Mouse (Mus musculus) olfactory bulb, adult 2 months (tissue): ENCODE measurements around the gene Hmgb1. TPM values are rescaled to one million over a fixed set of nuclear protein-coding genes. Genes with fewer than 3 reads are reported as not detected.

Experiments used
- H3K27ac ChIP-seq: fragments of 200-500 bp; 2 replicates; pipeline ENCODE4 v1.5.1; 2012; ENCODE audit warnings: low read depth, low read length; ENCODE audit not compliant: insufficient read depth
- H3K4me1 ChIP-seq: fragments of 200-500 bp; 2 replicates; pipeline ENCODE4 v1.6.1; 2012; ENCODE audit warnings: low read length; ENCODE audit not compliant: control insufficient read depth, insufficient read depth
- H3K4me3 ChIP-seq: fragments of 200-500 bp; 2 replicates; pipeline ENCODE4 v1.5.1; 2012; ENCODE audit warnings: mild to moderate bottlenecking, low read depth, low read length, moderate library complexity; ENCODE audit not compliant: insufficient read depth
- CTCF ChIP-seq: fragments of 200-500 bp; IDR thresholded peaks from 2 replicates; pipeline ENCODE4 v1.5.1; 2012; ENCODE audit warnings: low read depth, mild to moderate bottlenecking, low read length, moderate library complexity; ENCODE audit not compliant: insufficient read depth
- POLR2A ChIP-seq: fragments of 200-500 bp; IDR thresholded peaks from 2 replicates; pipeline ENCODE4 v1.6.1; 2012; ENCODE audit warnings: mild to moderate bottlenecking, low read depth, low read length, moderate library complexity; ENCODE audit not compliant: insufficient read depth
- WGBS: fragments of 180-500 bp; shearing (Covaris S2); methylation state at CpG from one replicate; pipeline ENCODE4 v1.1.7; 2018; 5-methylcytosine and 5-hydroxymethylcytosine counted together
- polyA plus RNA-seq: library from polyadenylated mRNA; stranded (reverse); fragments of >200 nt; gene quantifications from 2 replicates; pipeline ENCODE4 v1.2.4, GENCODE M21; 2012; ENCODE audit warnings: low replicate concordance; ENCODE audit not compliant: missing spikeins, insufficient read depth, insufficient read length

Gene Hmgb1
- polyA plus RNA-seq, 1 experiment, result 501 TPM

- 80% methylated on average over 14 of the region's 14 CpGs for WGBS
- TF ChIP-seq POLR2A (no peak), CTCF (no peak)
- Histone ChIP-seq H3K4me1 (no peaks in the 10 kb centered on the region), H3K27ac (no peak overlapping the region), H3K4me3 (no peak overlapping the region)
Measured at GRCm38 (mm10) chr5:149091256-149091655, 93.0 kb downstream of the Hmgb1 start.

DNA sequence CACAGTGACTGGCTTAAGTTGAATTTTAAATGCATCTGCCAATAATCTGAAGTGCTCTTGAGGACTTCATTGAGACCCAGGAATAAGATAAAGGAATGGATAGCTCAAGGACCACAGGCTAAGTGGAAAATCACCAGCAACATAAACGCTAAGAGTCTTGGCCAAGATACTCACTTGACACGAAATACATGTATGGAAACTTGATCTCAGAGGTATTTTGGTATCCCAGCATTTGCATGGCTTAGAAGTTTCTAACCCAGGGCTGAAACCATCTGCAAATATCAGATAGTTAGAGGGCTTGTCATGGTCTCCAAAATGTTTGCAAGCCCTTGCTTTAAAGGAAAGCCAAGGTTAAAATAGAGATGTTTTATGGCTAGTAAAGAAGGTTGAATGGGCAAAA, 94.4 kb downstream of the Hmgb1 start:
- no peak for TF ChIP-seq CTCF
- no peak for TF ChIP-seq POLR2A
- no peak overlapping the region for H3K4me3 ChIP-seq
- no peaks in the 10 kb centered on the region for H3K4me1 ChIP-seq
- 90% methylated on average over 2 of the region's 2 CpGs for WGBS
- no peak overlapping the region for H3K27ac ChIP-seq

GRCm38 (mm10) chr5:149089456-149089855, 94.8 kb downstream of the Hmgb1 start:
- no peaks in the 10 kb centered on the region for H3K4me1 ChIP-seq
- TF ChIP-seq POLR2A (no peak), CTCF (no peak)
- no peak overlapping the region for H3K27ac ChIP-seq
- WGBS, result 93% methylated on average over 5 of the region's 5 CpGs
- no peak overlapping the region for H3K4me3 ChIP-seq

GRCm38 (mm10) chr5:149088891-149089290, 95.4 kb downstream of the Hmgb1 start:
- no peak overlapping the region for H3K27ac ChIP-seq
- TF ChIP-seq CTCF (no peak), POLR2A (no peak)
- H3K4me3 ChIP-seq, result no peak overlapping the region
- H3K4me1 ChIP-seq, result no peaks in the 10 kb centered on the region
- 91% methylated on average over 6 of the region's 6 CpGs for WGBS

GRCm38 (mm10) chr5:149088149-149088548, 96.1 kb downstream of the Hmgb1 start:
- TF ChIP-seq CTCF (no peak), POLR2A (no peak)
- Histone ChIP-seq H3K27ac (no peak overlapping the region), H3K4me3 (no peak overlapping the region), H3K4me1 (no peaks in the 10 kb centered on the region)
- 88% methylated on average over 3 of the region's 3 CpGs for WGBS

DNA sequence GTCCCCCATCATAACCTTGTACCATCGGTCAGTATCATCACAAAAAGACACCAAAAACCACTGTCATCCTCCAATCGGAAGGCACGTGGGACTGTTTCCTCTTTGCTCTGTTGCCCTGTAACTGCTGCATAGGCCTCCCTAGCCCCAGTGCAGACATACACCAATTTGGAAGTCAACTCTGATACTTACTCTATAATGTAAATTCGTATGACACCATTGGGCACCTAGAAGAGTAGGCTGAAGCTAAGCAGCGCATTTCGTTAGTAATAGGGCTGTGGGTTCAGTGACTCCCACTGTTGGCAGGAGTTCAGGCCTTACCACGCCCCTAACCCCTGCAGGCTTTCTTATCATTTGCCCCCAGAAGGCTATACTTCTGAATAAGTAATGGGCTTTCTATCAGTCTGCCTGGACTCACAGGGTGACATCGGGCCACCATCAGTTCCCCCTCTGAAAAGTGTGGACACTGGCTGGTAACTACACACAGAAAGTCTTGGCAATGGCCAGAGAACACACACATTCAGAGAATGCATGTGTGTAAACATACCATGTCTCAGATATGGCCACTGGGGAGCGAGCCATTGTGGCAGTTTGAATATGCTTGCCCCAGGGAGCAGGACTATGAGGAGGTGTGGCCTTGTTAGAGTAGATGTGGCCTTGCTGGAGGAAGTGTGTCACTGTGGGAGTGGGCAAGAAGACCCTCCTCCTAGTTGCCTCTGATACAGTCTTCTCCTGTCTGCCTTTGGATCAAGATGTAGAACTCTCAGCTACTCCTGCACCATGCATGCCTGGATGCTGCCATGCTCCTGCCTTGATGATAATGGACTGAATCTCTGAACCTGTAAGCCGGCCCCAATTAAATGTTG, 97.7 kb downstream of the Hmgb1 start:
- no peak overlapping the region for H3K27ac ChIP-seq
- H3K4me1 ChIP-seq, result no peaks in the 10 kb centered on the region
- no peak for TF ChIP-seq CTCF
- TF ChIP-seq POLR2A, result no peak
- H3K4me3 ChIP-seq, result no peak overlapping the region
- 89% methylated on average over 10 of the region's 10 CpGs for WGBS

DNA sequence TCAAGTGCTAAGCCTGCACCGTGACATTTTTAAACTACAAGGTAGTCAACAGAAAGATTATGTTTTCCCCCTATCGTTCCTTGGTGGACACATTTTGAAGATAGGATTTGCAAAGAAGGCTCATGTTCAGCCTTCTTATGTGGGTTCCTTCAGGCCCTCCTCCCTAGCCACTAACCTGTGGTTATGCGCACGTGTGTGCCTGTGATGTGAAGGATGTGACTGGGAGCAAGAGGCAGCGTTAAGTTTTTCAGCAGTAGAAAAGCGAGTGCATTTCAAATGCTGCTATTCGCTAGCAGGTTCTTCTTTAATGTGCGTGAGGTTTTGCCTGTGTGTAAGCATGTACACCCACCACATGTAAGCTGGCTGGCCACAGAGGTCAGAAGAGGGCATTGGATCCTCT, 103.8 kb downstream of the Hmgb1 start:
- no peak overlapping the region for H3K4me3 ChIP-seq
- peaks cover 9% of the 10 kb centered on the region for H3K4me1 ChIP-seq
- H3K27ac ChIP-seq, result no peak overlapping the region
- 80% methylated on average over 8 of the region's 8 CpGs for WGBS
- TF ChIP-seq POLR2A (no peak), CTCF (no peak)

- 73% methylated on average over 7 of the region's 7 CpGs for WGBS
- TF ChIP-seq CTCF (no peak), POLR2A (no peak)
- Histone ChIP-seq H3K27ac (no peak overlapping the region), H3K4me3 (no peak overlapping the region), H3K4me1 (peaks cover 9% of the 10 kb centered on the region)
Measured at GRCm38 (mm10) chr5:149079758-149080150, 104.5 kb downstream of the Hmgb1 start.

GRCm38 (mm10) chr5:149079018-149079757, 105.1 kb downstream of the Hmgb1 start:
- H3K4me1 ChIP-seq, result peaks cover 9% of the 10 kb centered on the region

More at GRCm38 (mm10) chr5:149079018-149079757, 105.1 kb downstream of the Hmgb1 start:
- WGBS, result 47% methylated on average over 18 of the region's 18 CpGs
- Histone ChIP-seq H3K4me3 (no peak overlapping the region), H3K27ac (no peak overlapping the region)
- TF ChIP-seq POLR2A, result no peak
- TF ChIP-seq CTCF, result no peak
